ENCODE assay signal across 35 mouse cellular contexts in the genomic region with DNA sequence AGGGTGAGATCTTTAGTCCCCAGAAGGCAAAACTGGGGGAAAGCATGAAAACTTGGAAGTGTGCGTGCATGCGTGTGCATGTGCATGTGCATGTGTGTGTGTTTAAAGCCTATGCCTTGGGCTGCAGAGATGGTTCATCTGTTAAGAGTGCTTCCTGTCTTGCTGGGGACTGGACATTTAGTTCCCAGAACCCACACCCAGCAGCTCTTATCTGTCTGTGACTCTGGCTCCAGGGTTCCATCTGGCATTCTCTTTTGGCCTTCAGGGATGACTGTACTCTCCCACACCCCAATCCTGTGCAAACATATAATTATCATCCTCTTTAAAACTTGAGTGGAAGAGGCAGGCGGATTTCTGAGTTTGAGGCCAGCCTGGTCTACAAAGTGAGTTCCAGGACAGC. TPM values are rescaled to one million over a fixed set of nuclear protein-coding genes. Genes with fewer than 3 reads are reported as not detected.
DNase-seq lines count a peak whose midpoint lies in the region; TF ChIP-seq lines count a peak whose summit lies in the region.
"Had no signal": no experiment of that assay in that cellular context is flagged by ENCODE, and none has a peak within 500 bp of the region (broad histone marks: within the 10 kb centered on the region; RNA-seq: fewer than 3 reads in every experiment).

No protein-coding gene starts in this region.

- H3K4me1 ChIP-seq in spleen, adult 2 months (ENCODE audit: control insufficient read depth, insufficient read depth, insufficient read length), result peaks cover 34% of the 10 kb centered on the region; the same call in 1 of the 2 replicates
- H3K4me1 ChIP-seq: limb, embryonic 15.5 days; midbrain, embryonic 12.5 days had no signal

- H3K4me3 ChIP-seq in gastrocnemius, adult 2 months, result no peak overlapping the region
- no peak overlapping the region for H3K4me3 ChIP-seq in spleen, adult 2 months (ENCODE audit: extremely low read depth, insufficient read depth, insufficient read length)
- H3K4me3 ChIP-seq: erythroblast, embryonic 14.5 days; heart, embryonic 15.5 days; limb, embryonic 10.5 days; limb, embryonic 15.5 days; midbrain, embryonic 12.5 days; myocyte; neural tube, embryonic 13.5 days had no signal

- H3K36me3 ChIP-seq in spleen, adult 2 months (ENCODE audit: control insufficient read depth, insufficient read depth, low read length), result no peaks in the 10 kb centered on the region
- H3K36me3 ChIP-seq: heart, embryonic 15.5 days; limb, embryonic 10.5 days; limb, embryonic 15.5 days; midbrain, embryonic 12.5 days; neural tube, embryonic 13.5 days had no signal

- no peak for TF ChIP-seq CTCF in gastrocnemius, adult 2 months (IDR thresholded peaks at IDR 0.05)
- no peak for TF ChIP-seq CTCF in spleen, adult 2 months (IDR thresholded peaks at IDR 0.05; ENCODE audit: extremely low read depth, insufficient read depth, insufficient read length, insufficient replicate concordance)

- intact Hi-C loops in gastrocnemius, adult 2 months (cut with DNase I), result no loop called here
- intact Hi-C loops in heart, postnatal 25 days (cut with DNase I), result no loop called here
- intact Hi-C loops in heart, postnatal 14 days (cut with DNase I), result no loop called here

- 94% methylated on average over 3 of the region's 3 CpGs for WGBS in spleen, adult 2 months

- no peak for TF ChIP-seq POLR2A in spleen, adult 2 months (IDR thresholded peaks at IDR 0.05; ENCODE audit: low read depth, low read length)

- peak overlapping the region; percentile 78 for H3K27ac ChIP-seq in gastrocnemius, adult 2 months
- H3K27ac ChIP-seq in spleen, adult 2 months (ENCODE audit: insufficient read depth, low read length), result peak overlapping the region; percentile 17
- H3K27ac ChIP-seq: heart, embryonic 15.5 days; hindbrain, embryonic 14.5 days; limb, embryonic 10.5 days; limb, embryonic 15.5 days; midbrain, embryonic 12.5 days; neural tube, embryonic 13.5 days had no signal

- DNase-seq in gastrocnemius, adult 2 months, result no peak
- no peak for DNase-seq in gastrocnemius, postnatal 10 days
- DNase-seq in heart, postnatal 25 days (ENCODE audit: low spot score), result peak; percentile 17
- DNase-seq in heart, postnatal 14 days, result no peak
- no peak for DNase-seq in spleen, adult 2 months (ENCODE audit: low read depth in 1 of 2, low spot score in 2 of 2)
- DNase-seq in spleen, postnatal 10 days (ENCODE audit: low spot score in 2 of 2), result no peak
- no peak for DNase-seq in urinary bladder, adult 2 months (ENCODE audit: low spot score)
- DNase-seq: cerebellum, adult 18-20 months; cerebellum, postnatal 10 days; kidney, adult 9 months; layer of hippocampus, adult 9-11 months; lung, postnatal 14 days; right cerebral cortex, postnatal 4 days had no signal

- no peaks in the 10 kb centered on the region for H3K27me3 ChIP-seq in spleen, adult 2 months (ENCODE audit: control insufficient read depth, insufficient read depth, low read length)
- H3K27me3 ChIP-seq: heart, embryonic 15.5 days; limb, embryonic 15.5 days; midbrain, embryonic 12.5 days; neural tube, embryonic 13.5 days had no signal

RNA-seq across cellular contexts. Expression of a gene that starts 26.9 kb away (rescaled TPM):
- total RNA-seq in gastrocnemius, adult 2 months (2021), result 1 to 10 TPM; 5.9 to 9.0 TPM
- 10 to 100 TPM; 18.0 to 20.0 TPM for total RNA-seq in gastrocnemius, postnatal 10 days (2021)
- 10 to 100 TPM; 20.5 to 22.7 TPM for total RNA-seq in heart, postnatal 25 days (2021)
- total RNA-seq in heart, postnatal 14 days (2021), result 10 to 100 TPM; 28.3 to 28.5 TPM
- polyA plus RNA-seq in spleen, adult 2 months (2012; rRNA removed), result 41.5 and 67.0 TPM in 2 replicates
- 12.9 and 18.2 TPM in 2 replicates for polyA plus RNA-seq in urinary bladder, adult 2 months (2012; rRNA removed)

RNA-seq across cellular contexts. Expression of a gene that starts 40.5 kb away (rescaled TPM):
- total RNA-seq in gastrocnemius, adult 2 months (2021), result 1 to 10 TPM; 3.4 to 3.7 TPM
- total RNA-seq in gastrocnemius, postnatal 10 days (2021), result 1 to 10 TPM; 4.5 to 5.4 TPM
- total RNA-seq in heart, postnatal 25 days (2021), result 10 to 100 TPM in 1 of 2 experiments, 1 to 10 TPM in 1; 9.4 to 10.6 TPM
- total RNA-seq in heart, postnatal 14 days (2021), result 10 to 100 TPM; 11.8 to 12.3 TPM
- polyA plus RNA-seq in spleen, adult 2 months (2012; rRNA removed), result 3.9 and 6.9 TPM in 2 replicates
- polyA plus RNA-seq in urinary bladder, adult 2 months (2012; rRNA removed), result 5.7 and 6.4 TPM in 2 replicates
- polyA plus RNA-seq: erythroblast, embryonic 14.5 days had no signal

RNA-seq across cellular contexts. Expression of a gene that starts 47.5 kb away (rescaled TPM):
- total RNA-seq in gastrocnemius, adult 2 months (2021), result not detected
- total RNA-seq in gastrocnemius, postnatal 10 days (2021), result not detected
- total RNA-seq in heart, postnatal 25 days (2021), result not detected
- not detected for total RNA-seq in heart, postnatal 14 days (2021)
- not detected in 2 replicates for polyA plus RNA-seq in spleen, adult 2 months (2012; rRNA removed)
- polyA plus RNA-seq in urinary bladder, adult 2 months (2012; rRNA removed), result 0.18 and 0.72 TPM in 2 replicates
- total RNA-seq: adrenal gland, postnatal 36 days; common myeloid progenitor, adult 5-6 weeks; gastrocnemius, adult 8-10 months; hematopoietic stem cell, adult 5-6 weeks; left cerebral cortex, postnatal 10 days; megakaryocyte progenitor cell, adult 5-6 weeks; midbrain, postnatal 0 days had no signal
- polyA plus RNA-seq: CD4-positive, CD25-positive, alpha-beta regulatory T cell, adult 4 months; erythroblast, embryonic 14.5 days; forebrain, embryonic 11.5 days; forebrain, embryonic 16.5 days; hindbrain, embryonic 14.5 days; limb, embryonic 10.5 days; midbrain, embryonic 12.5 days; myocyte; neural tube, embryonic 13.5 days had no signal

RNA-seq across cellular contexts. Expression of a gene that starts 56.1 kb away (rescaled TPM):
- 1 to 10 TPM; 3.8 to 4.6 TPM for total RNA-seq in gastrocnemius, adult 2 months (2021)
- 1 to 10 TPM; 3.9 to 5.7 TPM for total RNA-seq in gastrocnemius, postnatal 10 days (2021)
- 1 to 10 TPM; 4.6 to 4.9 TPM for total RNA-seq in heart, postnatal 25 days (2021)
- 1 to 10 TPM; 4.1 to 5.6 TPM for total RNA-seq in heart, postnatal 14 days (2021)
- polyA plus RNA-seq in spleen, adult 2 months (2012; rRNA removed), result 3.9 and 4.0 TPM in 2 replicates
- polyA plus RNA-seq in urinary bladder, adult 2 months (2012; rRNA removed), result 9.7 and 10.9 TPM in 2 replicates

RNA-seq across cellular contexts. Expression of a gene that starts 59.4 kb away (rescaled TPM):
- not detected for total RNA-seq in gastrocnemius, adult 2 months (2021)
- not detected for total RNA-seq in gastrocnemius, postnatal 10 days (2021)
- not detected for total RNA-seq in heart, postnatal 25 days (2021)
- not detected for total RNA-seq in heart, postnatal 14 days (2021)
- polyA plus RNA-seq in spleen, adult 2 months (2012; rRNA removed), result 0.31 and 0.75 TPM in 2 replicates
- not detected in 2 replicates for polyA plus RNA-seq in urinary bladder, adult 2 months (2012; rRNA removed)
- total RNA-seq: adrenal gland, postnatal 36 days; common myeloid progenitor, adult 5-6 weeks; gastrocnemius, adult 8-10 months; hematopoietic stem cell, adult 5-6 weeks; left cerebral cortex, postnatal 10 days; megakaryocyte progenitor cell, adult 5-6 weeks had no signal
- polyA plus RNA-seq: brain, embryonic 14.5 days; CD4-positive, CD25-positive, alpha-beta regulatory T cell, adult 4 months; embryonic facial prominence, embryonic 14.5 days; erythroblast, embryonic 14.5 days; forebrain, embryonic 11.5 days; forebrain, embryonic 16.5 days; heart, embryonic 15.5 days; hindbrain, embryonic 14.5 days; intestine, postnatal 0 days; limb, embryonic 10.5 days; limb, embryonic 15.5 days; midbrain, embryonic 12.5 days; midbrain, postnatal 0 days; neural tube, embryonic 13.5 days; stomach, embryonic 14.5 days had no signal
